Mouse (Mus musculus): ENCODE data around the gene Trim10. TPM values are rescaled to one million over a fixed set of nuclear protein-coding genes. Genes with fewer than 3 reads are reported as not detected.

Gene Trim10
- polyA plus RNA-seq, 1 experiment from 2014 or later, result 5.1 TPM

GRCm38 (mm10) chr17:36899376-36899775, 30.0 kb downstream of the Trim10 start:
- Histone ChIP-seq H3K9me3 (replicated peaks) (no peaks in the 10 kb centered on the region), H3K36me3 (no peaks in the 10 kb centered on the region), H3K4me1 (no peaks in the 10 kb centered on the region), H3K27ac (no peak overlapping the region), H3K4me3 (no peak overlapping the region), H3K27me3 (ENCODE audit: low read depth, poor library complexity, severe bottlenecking) (no peaks in the 10 kb centered on the region)
- no peak for DNase-seq (ENCODE audit: low spot score)
- 84% methylated on average over 4 of the region's 4 CpGs for WGBS

- Histone ChIP-seq H3K27me3 (ENCODE audit: low read depth, poor library complexity, severe bottlenecking) (no peaks in the 10 kb centered on the region), H3K4me1 (no peaks in the 10 kb centered on the region), H3K9me3 (replicated peaks) (no peaks in the 10 kb centered on the region), H3K27ac (no peak overlapping the region), H3K36me3 (no peaks in the 10 kb centered on the region), H3K4me3 (no peak overlapping the region)
- no peak for DNase-seq (ENCODE audit: low spot score)
- 83% methylated on average over 5 of the region's 5 CpGs for WGBS
Measured at GRCm38 (mm10) chr17:36900001-36900400, 30.6 kb downstream of the Trim10 start.

GRCm38 (mm10) chr17:36900691-36901090, 31.3 kb downstream of the Trim10 start:
- no peak overlapping the region for H3K4me3 ChIP-seq
- DNase-seq (ENCODE audit: low spot score), result no peak
- no peaks in the 10 kb centered on the region for H3K9me3 ChIP-seq (replicated peaks)
- no peaks in the 10 kb centered on the region for H3K36me3 ChIP-seq
- H3K27ac ChIP-seq, result no peak overlapping the region
- WGBS, result 35% methylated on average over 1 of the region's 1 CpGs
- H3K27me3 ChIP-seq (ENCODE audit: low read depth, poor library complexity, severe bottlenecking), result no peaks in the 10 kb centered on the region
- no peaks in the 10 kb centered on the region for H3K4me1 ChIP-seq

- Histone ChIP-seq H3K4me3 (no peak overlapping the region), H3K27me3 (ENCODE audit: low read depth, poor library complexity, severe bottlenecking) (no peaks in the 10 kb centered on the region), H3K4me1 (no peaks in the 10 kb centered on the region), H3K27ac (no peak overlapping the region), H3K36me3 (no peaks in the 10 kb centered on the region), H3K9me3 (replicated peaks) (no peaks in the 10 kb centered on the region)
- 81% methylated on average over 3 of the region's 3 CpGs for WGBS
- no peak for DNase-seq (ENCODE audit: low spot score)
Measured at GRCm38 (mm10) chr17:36903651-36904050, 34.3 kb downstream of the Trim10 start.

- Histone ChIP-seq H3K4me3 (no peak overlapping the region), H3K27ac (no peak overlapping the region), H3K27me3 (ENCODE audit: low read depth, poor library complexity, severe bottlenecking) (no peaks in the 10 kb centered on the region), H3K36me3 (no peaks in the 10 kb centered on the region), H3K4me1 (no peaks in the 10 kb centered on the region), H3K9me3 (replicated peaks) (no peaks in the 10 kb centered on the region)
- WGBS, result 36% methylated on average over 1 of the region's 1 CpGs
- no peak for DNase-seq (ENCODE audit: low spot score)
Measured at GRCm38 (mm10) chr17:36908235-36908634, 38.9 kb downstream of the Trim10 start.

- WGBS, result 57% methylated on average over 4 of the region's 4 CpGs
- DNase-seq (ENCODE audit: low spot score), result no peak
- H3K4me3 ChIP-seq, result no peak overlapping the region
Measured at GRCm38 (mm10) chr17:36909802-36910201, 40.4 kb downstream of the Trim10 start.

GRCm38 (mm10) chr17:36912031-36912430, 42.7 kb downstream of the Trim10 start:
- Histone ChIP-seq H3K9me3 (replicated peaks) (no peaks in the 10 kb centered on the region), H3K36me3 (no peaks in the 10 kb centered on the region), H3K4me1 (no peaks in the 10 kb centered on the region), H3K27ac (no peak overlapping the region), H3K4me3 (no peak overlapping the region), H3K27me3 (ENCODE audit: low read depth, poor library complexity, severe bottlenecking) (no peaks in the 10 kb centered on the region)
- 85% methylated on average over 2 of the region's 2 CpGs for WGBS
- no peak for DNase-seq (ENCODE audit: low spot score)

More at GRCm38 (mm10) chr17:36909802-36910201, 40.4 kb downstream of the Trim10 start:
- Histone ChIP-seq H3K27ac (no peak overlapping the region), H3K27me3 (ENCODE audit: low read depth, poor library complexity, severe bottlenecking) (no peaks in the 10 kb centered on the region), H3K36me3 (no peaks in the 10 kb centered on the region), H3K9me3 (replicated peaks) (no peaks in the 10 kb centered on the region), H3K4me1 (no peaks in the 10 kb centered on the region)

GRCm38 (mm10) chr17:36914108-36914507, 44.7 kb downstream of the Trim10 start:
- no peak overlapping the region for H3K4me3 ChIP-seq
- no peaks in the 10 kb centered on the region for H3K27me3 ChIP-seq (ENCODE audit: low read depth, poor library complexity, severe bottlenecking)
- H3K27ac ChIP-seq, result no peak overlapping the region
- H3K36me3 ChIP-seq, result no peaks in the 10 kb centered on the region
- H3K9me3 ChIP-seq (replicated peaks), result no peaks in the 10 kb centered on the region
- 17% methylated on average over 2 of the region's 2 CpGs for WGBS
- DNase-seq (ENCODE audit: low spot score), result peak; percentile 71
- H3K4me1 ChIP-seq, result no peaks in the 10 kb centered on the region

- H3K9me3 ChIP-seq (replicated peaks), result no peaks in the 10 kb centered on the region
- 16% methylated on average over 9 of the region's 9 CpGs for WGBS
- H3K27ac ChIP-seq, result no peak overlapping the region
- peak; percentile 74 for DNase-seq (ENCODE audit: low spot score)
- no peak overlapping the region for H3K4me3 ChIP-seq
- no peaks in the 10 kb centered on the region for H3K4me1 ChIP-seq
- no peaks in the 10 kb centered on the region for H3K36me3 ChIP-seq
- no peaks in the 10 kb centered on the region for H3K27me3 ChIP-seq (ENCODE audit: low read depth, poor library complexity, severe bottlenecking)
Measured at GRCm38 (mm10) chr17:36915076-36915475, 45.7 kb downstream of the Trim10 start.

GRCm38 (mm10) chr17:36920239-36920638, 50.9 kb downstream of the Trim10 start:
- no peak for DNase-seq (ENCODE audit: low spot score)
- 47% methylated on average over 15 of the region's 15 CpGs for WGBS
- H3K27ac ChIP-seq, result no peak overlapping the region
- no peaks in the 10 kb centered on the region for H3K36me3 ChIP-seq
- H3K4me1 ChIP-seq, result no peaks in the 10 kb centered on the region
- no peaks in the 10 kb centered on the region for H3K9me3 ChIP-seq (replicated peaks)
- no peaks in the 10 kb centered on the region for H3K27me3 ChIP-seq (ENCODE audit: low read depth, poor library complexity, severe bottlenecking)
- H3K4me3 ChIP-seq, result no peak overlapping the region

GRCm38 (mm10) chr17:36922715-36923114, 53.3 kb downstream of the Trim10 start:
- WGBS, result 90% methylated on average over 4 of the region's 4 CpGs
- Histone ChIP-seq H3K27me3 (ENCODE audit: low read depth, poor library complexity, severe bottlenecking) (no peaks in the 10 kb centered on the region), H3K36me3 (no peaks in the 10 kb centered on the region), H3K4me3 (no peak overlapping the region), H3K27ac (no peak overlapping the region), H3K4me1 (no peaks in the 10 kb centered on the region), H3K9me3 (replicated peaks) (no peaks in the 10 kb centered on the region)
- no peak for DNase-seq (ENCODE audit: low spot score)

GRCm38 (mm10) chr17:36923491-36923890, 54.1 kb downstream of the Trim10 start:
- H3K27me3 ChIP-seq (ENCODE audit: low read depth, poor library complexity, severe bottlenecking), result no peaks in the 10 kb centered on the region
- DNase-seq (ENCODE audit: low spot score), result no peak
- no peaks in the 10 kb centered on the region for H3K36me3 ChIP-seq
- no peaks in the 10 kb centered on the region for H3K4me1 ChIP-seq
- 72% methylated on average over 4 of the region's 4 CpGs for WGBS
- no peak overlapping the region for H3K27ac ChIP-seq
- H3K4me3 ChIP-seq, result no peak overlapping the region
- no peaks in the 10 kb centered on the region for H3K9me3 ChIP-seq (replicated peaks)

All from limb, embryonic 10.5 days (tissue).